Mouse (Mus musculus): ENCODE data around the gene 4930564D02Rik. TPM values are rescaled to one million over a fixed set of nuclear protein-coding genes. Genes with fewer than 3 reads are reported as not detected.

The 4930564D02Rik gene
- polyA plus RNA-seq, 1 experiment from 2014 or later: not detected

DNA sequence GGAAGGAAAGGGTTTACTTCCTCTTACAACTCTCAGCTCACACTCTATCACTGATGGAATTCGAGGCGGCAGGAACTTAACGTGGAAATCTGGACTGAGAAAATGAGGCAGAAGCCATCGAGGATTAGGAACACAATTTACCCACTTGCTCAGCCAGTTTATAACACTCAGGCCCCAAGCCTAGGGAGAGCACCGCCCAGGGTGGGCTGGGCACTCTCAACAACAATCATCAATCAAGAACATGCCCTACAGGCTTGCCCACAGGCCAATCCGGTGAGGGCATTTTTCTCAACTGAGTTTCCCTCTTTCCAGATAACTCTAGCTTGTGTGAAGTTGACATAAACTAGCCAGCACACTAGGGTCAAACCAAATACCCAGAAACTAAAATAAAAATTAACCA lies 16.8 kb upstream of the 4930564D02Rik start:
- Histone ChIP-seq H3K27ac (ENCODE audit: low read depth) (no peak overlapping the region), H3K27me3 (ENCODE audit: insufficient read depth, low read length) (no peaks in the 10 kb centered on the region), H3K9ac (no peak overlapping the region), H3K9me3 (ENCODE audit: low read depth, low read length) (no peaks in the 10 kb centered on the region), H3K4me2 (peak overlapping the region; percentile 36; the same call in 1 of the 2 replicates), H3K4me1 (ENCODE audit: insufficient read depth) (peaks cover 15% of the 10 kb centered on the region; the same call in 1 of the 2 replicates), H3K4me3 (ENCODE audit: low read depth, low read length) (no peak overlapping the region), H3K36me3 (ENCODE audit: insufficient read depth) (no peaks in the 10 kb centered on the region)
- 46% methylated on average over 6 of the region's 6 CpGs for WGBS
- no peak for DNase-seq
- TF ChIP-seq CTCF (IDR thresholded peaks at IDR 0.05; ENCODE audit: low read depth): no peak
- ATAC-seq (ENCODE audit: insufficient read depth): no peak

DNA sequence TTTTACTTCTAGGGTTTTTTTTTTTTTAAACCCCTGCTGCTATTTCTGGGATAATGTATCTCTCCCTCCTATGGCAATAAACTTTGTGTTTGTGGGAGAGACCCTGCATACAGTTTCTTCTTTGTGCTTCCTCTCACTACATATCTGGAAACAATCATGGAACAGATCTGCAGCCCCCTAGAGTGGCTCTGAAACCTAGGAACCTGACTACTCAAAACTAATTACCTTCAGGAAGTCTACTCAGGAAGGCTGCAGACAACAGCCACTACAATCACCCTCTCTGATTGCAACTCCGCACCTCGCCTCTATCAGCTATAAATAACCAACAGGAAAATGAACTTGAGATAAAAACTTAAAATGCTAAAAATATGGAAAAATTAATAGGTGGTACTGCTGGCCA lies 15.5 kb upstream of the 4930564D02Rik start:
- WGBS: 33% methylated on average over 2 of the region's 2 CpGs
- Histone ChIP-seq H3K27ac (ENCODE audit: low read depth) (peak overlapping the region; percentile 80; the same call in 1 of the 2 replicates), H3K36me3 (ENCODE audit: insufficient read depth) (no peaks in the 10 kb centered on the region), H3K4me1 (ENCODE audit: insufficient read depth) (peaks cover 15% of the 10 kb centered on the region; the same call in 1 of the 2 replicates), H3K4me2 (peak overlapping the region; percentile 92), H3K4me3 (ENCODE audit: low read depth, low read length) (peak overlapping the region; percentile 86), H3K9me3 (ENCODE audit: low read depth, low read length) (no peaks in the 10 kb centered on the region), H3K27me3 (ENCODE audit: insufficient read depth, low read length) (no peaks in the 10 kb centered on the region), H3K9ac (peak overlapping the region; percentile 79)
- ATAC-seq (ENCODE audit: insufficient read depth): no peak
- TF ChIP-seq CTCF (IDR thresholded peaks at IDR 0.05; ENCODE audit: low read depth): no peak
- no peak for DNase-seq

GRCm38 (mm10) chr3:105052171-105052936 lies 14.3 kb upstream of the 4930564D02Rik start:
- DNase-seq: peak; percentile 36
- WGBS: 1% methylated on average over 37 of the region's 37 CpGs
- H3K4me2 ChIP-seq: peak overlapping the region; percentile 92

GRCm38 (mm10) chr3:105052937-105053697 lies 13.5 kb upstream of the 4930564D02Rik start, which contains the start of gene Cttnbp2nl:
Cttnbp2nl (minus strand) TSS chr3:105053146.
- Histone ChIP-seq H3K27ac (ENCODE audit: low read depth) (peak within 1 kb of the TSS; percentile 80), H3K9ac (peak within 1 kb of the TSS; percentile 79), H3K9me3 (ENCODE audit: low read depth, low read length) (no peaks in the 10 kb centered on the region), H3K36me3 (ENCODE audit: insufficient read depth) (no peaks in the 10 kb centered on the region), H3K4me1 (ENCODE audit: insufficient read depth) (peaks cover 15% of the 10 kb centered on the region; the same call in 1 of the 2 replicates), H3K4me2 (peak within 1 kb of the TSS; percentile 92), H3K27me3 (ENCODE audit: insufficient read depth, low read length) (no peaks in the 10 kb centered on the region), H3K4me3 (ENCODE audit: low read depth, low read length) (peak within 1 kb of the TSS; percentile 86)
- under 1% methylated on average over 31 of the region's 31 CpGs for WGBS
- DNase-seq (peak; percentile 99), ATAC-seq (ENCODE audit: insufficient read depth) (peak; percentile 97)
- TF ChIP-seq CTCF (IDR thresholded peaks at IDR 0.05; ENCODE audit: low read depth): peak; percentile 23

More at GRCm38 (mm10) chr3:105052171-105052936, 14.3 kb upstream of the 4930564D02Rik start:
- Histone ChIP-seq H3K4me1 (ENCODE audit: insufficient read depth) (peaks cover 15% of the 10 kb centered on the region; the same call in 1 of the 2 replicates), H3K9ac (peak overlapping the region; percentile 79), H3K36me3 (ENCODE audit: insufficient read depth) (no peaks in the 10 kb centered on the region), H3K27ac (ENCODE audit: low read depth) (peak overlapping the region; percentile 80), H3K4me3 (ENCODE audit: low read depth, low read length) (peak overlapping the region; percentile 86), H3K9me3 (ENCODE audit: low read depth, low read length) (no peaks in the 10 kb centered on the region), H3K27me3 (ENCODE audit: insufficient read depth, low read length) (no peaks in the 10 kb centered on the region)
- TF ChIP-seq CTCF (IDR thresholded peaks at IDR 0.05; ENCODE audit: low read depth): no peak
- ATAC-seq (ENCODE audit: insufficient read depth): peak; percentile 61

DNA sequence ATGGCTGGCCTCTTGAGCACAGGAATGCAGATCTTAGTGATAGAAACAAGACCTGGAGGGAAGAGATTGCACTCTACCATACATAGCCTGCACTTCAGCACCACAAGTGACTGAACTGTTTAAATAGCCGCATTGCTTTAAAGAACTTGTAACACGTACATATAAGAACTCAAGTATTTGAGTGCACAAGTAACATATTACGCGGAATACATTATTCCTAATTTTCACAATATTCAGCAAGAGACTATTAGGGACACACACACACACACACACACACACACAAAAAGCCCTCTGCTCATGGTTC lies 13.0 kb upstream of the 4930564D02Rik start:
- TF ChIP-seq CTCF (IDR thresholded peaks at IDR 0.05; ENCODE audit: low read depth): no peak
- Histone ChIP-seq H3K27ac (ENCODE audit: low read depth) (peak overlapping the region; percentile 65; the same call in 1 of the 2 replicates), H3K4me1 (ENCODE audit: insufficient read depth) (peaks cover 15% of the 10 kb centered on the region; the same call in 1 of the 2 replicates), H3K36me3 (ENCODE audit: insufficient read depth) (no peaks in the 10 kb centered on the region), H3K4me2 (peak overlapping the region; percentile 92), H3K9me3 (ENCODE audit: low read depth, low read length) (no peaks in the 10 kb centered on the region), H3K4me3 (ENCODE audit: low read depth, low read length) (peak overlapping the region; percentile 86), H3K27me3 (ENCODE audit: insufficient read depth, low read length) (no peaks in the 10 kb centered on the region), H3K9ac (peak overlapping the region; percentile 57)
- 52% methylated on average over 4 of the region's 4 CpGs for WGBS
- DNase-seq: peak; percentile 48
- no peak; the same call in 1 of the 2 replicates for ATAC-seq (ENCODE audit: insufficient read depth)

DNA sequence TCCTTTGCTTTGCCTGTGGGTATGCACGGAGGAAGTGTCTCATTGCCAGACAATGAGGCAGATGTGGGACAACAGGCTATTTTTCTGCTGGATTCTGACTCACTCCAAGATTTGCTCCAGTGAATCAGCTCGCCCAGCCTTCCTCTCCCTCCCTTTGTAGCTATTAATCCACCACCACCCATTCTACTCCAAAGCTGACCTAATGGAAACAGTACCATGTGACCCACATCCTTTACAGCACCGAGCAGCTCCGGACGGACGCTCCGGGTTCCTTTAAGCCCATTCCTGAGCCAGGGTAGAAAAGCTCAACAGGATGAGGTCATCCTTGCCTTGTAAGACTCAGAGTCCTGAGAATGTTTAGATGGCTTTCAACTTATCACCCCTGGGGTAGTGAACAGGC lies 11.7 kb upstream of the 4930564D02Rik start:
- DNase-seq: peak; percentile 69
- H3K4me2 ChIP-seq: peak overlapping the region; percentile 33
- ATAC-seq (ENCODE audit: insufficient read depth): peak; percentile 9; the same call in 1 of the 2 replicates
- no peaks in the 10 kb centered on the region for H3K9me3 ChIP-seq (ENCODE audit: low read depth, low read length)
- WGBS: 30% methylated on average over 7 of the region's 7 CpGs
- H3K27ac ChIP-seq (ENCODE audit: low read depth): peak overlapping the region; percentile 83; the same call in 1 of the 2 replicates
- H3K36me3 ChIP-seq (ENCODE audit: insufficient read depth): no peaks in the 10 kb centered on the region
- H3K4me3 ChIP-seq (ENCODE audit: low read depth, low read length): no peak overlapping the region; the same call in 1 of the 2 replicates
- TF ChIP-seq CTCF (IDR thresholded peaks at IDR 0.05; ENCODE audit: low read depth): no peak
- no peaks in the 10 kb centered on the region for H3K27me3 ChIP-seq (ENCODE audit: insufficient read depth, low read length)
- peaks cover 15% of the 10 kb centered on the region; the same call in 1 of the 2 replicates for H3K4me1 ChIP-seq (ENCODE audit: insufficient read depth)
- H3K9ac ChIP-seq: no peak overlapping the region

All from lung, embryonic 14.5 days (tissue).